Mouse (Mus musculus) left cerebral cortex, postnatal 14 days (tissue): ENCODE measurements around the gene Ipmk. TPM values are rescaled to one million over a fixed set of nuclear protein-coding genes. Genes with fewer than 3 reads are reported as not detected.
A peak's percentile ranks its signal among the peaks of the same experiment; 100 is the strongest.

ENCODE experiments used
- DNase-seq, 2 experiments: peaks; one replicate each; pipeline ENCODE4 v3.0.0; 2021 to 2022; ENCODE audit warnings: low spot score in 2 of 2, mixed read lengths in 1 of 2
- intact Hi-C: fragments of 180-260 bp; cut with DNase I; formaldehyde crosslinking; loops from one replicate; pipeline ENCODE4 v1.15.1; 2025
- total RNA-seq, 2 experiments: library from RNA; stranded (reverse); gene quantifications; 2 replicates each; pipeline ENCODE4 v1.2.3; 2021

Ipmk gene
- total RNA-seq, 2 experiments from 2014 or later = 27.8 to 31.6 TPM

GRCm38 (mm10) chr10:71337733-71338132 is 9.8 kb upstream of the Ipmk start:
- intact Hi-C loops = no loop called here
- no peak for DNase-seq

- no peak for DNase-seq
- intact Hi-C loops = no loop called here
These were observed 9.2 kb upstream of the Ipmk start for GRCm38 (mm10) chr10:71338156-71338905.

- DNase-seq = no peak
- intact Hi-C loops = no loop called here
These were observed 8.1 kb upstream of the Ipmk start for GRCm38 (mm10) chr10:71339463-71339862.

GRCm38 (mm10) chr10:71340195-71340594 is 7.4 kb upstream of the Ipmk start:
- no peak for DNase-seq
- intact Hi-C loops = no loop called here

GRCm38 (mm10) chr10:71341290-71341689 is 6.3 kb upstream of the Ipmk start:
- intact Hi-C loops = no loop called here
- DNase-seq = no peak

- intact Hi-C loops = no loop called here
These were observed 5.3 kb upstream of the Ipmk start for GRCm38 (mm10) chr10:71342030-71342805.

GRCm38 (mm10) chr10:71343130-71343529 is 4.4 kb upstream of the Ipmk start:
- no peak for DNase-seq
- intact Hi-C loops = no loop called here

More at GRCm38 (mm10) chr10:71342030-71342805, 5.3 kb upstream of the Ipmk start:
- no peak for DNase-seq

- intact Hi-C loops = no loop called here
These were observed 3.8 kb upstream of the Ipmk start for GRCm38 (mm10) chr10:71343567-71344265.

GRCm38 (mm10) chr10:71344579-71345143 is 2.9 kb upstream of the Ipmk start, which contains the start of gene Cisd1:
TSS of gene Cisd1 (minus strand) at chr10:71344954.
- intact Hi-C loops = no loop called here
- DNase-seq = peak; percentile 93 to 95

More at GRCm38 (mm10) chr10:71343567-71344265, 3.8 kb upstream of the Ipmk start:
- no peak for DNase-seq

GRCm38 (mm10) chr10:71346106-71346505 is 1.5 kb upstream of the Ipmk start:
- DNase-seq = no peak
- intact Hi-C loops = no loop called here

- peak; percentile 59 to 71 for DNase-seq
- intact Hi-C loops = no loop called here
These were observed 648 bp upstream of the Ipmk start for GRCm38 (mm10) chr10:71346722-71347508.

GRCm38 (mm10) chr10:71347964-71348636 is 537 bp downstream of the Ipmk start:
- intact Hi-C loops = no loop called here
- peak in 1 of 2 experiments; percentile 12 for DNase-seq

- intact Hi-C loops = no loop called here
- DNase-seq = peak in 1 of 2 experiments; percentile 32
These were observed 1.2 kb downstream of the Ipmk start for GRCm38 (mm10) chr10:71348637-71349280.

GRCm38 (mm10) chr10:71349290-71349689 is 1.7 kb downstream of the Ipmk start:
- DNase-seq = no peak
- intact Hi-C loops = no loop called here

GRCm38 (mm10) chr10:71351301-71351700 is 3.7 kb downstream of the Ipmk start:
- intact Hi-C loops = no loop called here
- peak in 1 of 2 experiments; percentile 57 for DNase-seq

- DNase-seq = no peak
These were observed 6.3 kb downstream of the Ipmk start for GRCm38 (mm10) chr10:71353850-71354249.

GRCm38 (mm10) chr10:71354947-71355346 is 7.4 kb downstream of the Ipmk start:
- DNase-seq = no peak
- intact Hi-C loops = no loop called here

More at GRCm38 (mm10) chr10:71353850-71354249, 6.3 kb downstream of the Ipmk start:
- intact Hi-C loops = no loop called here

GRCm38 (mm10) chr10:71361044-71361443 is 13.5 kb downstream of the Ipmk start:
- DNase-seq = no peak
- intact Hi-C loops = no loop called here
